Mouse (Mus musculus): Measurements from ENCODE around the gene Pxn. TPM values are rescaled to one million over a fixed set of nuclear protein-coding genes. Genes with fewer than 3 reads are reported as not detected.
A peak's percentile ranks its signal among the peaks of the same experiment; 100 is the strongest.
"Not testable (repeated sequence)": the region's sequence is repeated elsewhere in the genome, so short reads cannot be mapped to it uniquely, and the experiment has no call there.

Gene Pxn
- total RNA-seq, 2 experiments from 2014 or later: 20.8 to 22.1 TPM

DNA sequence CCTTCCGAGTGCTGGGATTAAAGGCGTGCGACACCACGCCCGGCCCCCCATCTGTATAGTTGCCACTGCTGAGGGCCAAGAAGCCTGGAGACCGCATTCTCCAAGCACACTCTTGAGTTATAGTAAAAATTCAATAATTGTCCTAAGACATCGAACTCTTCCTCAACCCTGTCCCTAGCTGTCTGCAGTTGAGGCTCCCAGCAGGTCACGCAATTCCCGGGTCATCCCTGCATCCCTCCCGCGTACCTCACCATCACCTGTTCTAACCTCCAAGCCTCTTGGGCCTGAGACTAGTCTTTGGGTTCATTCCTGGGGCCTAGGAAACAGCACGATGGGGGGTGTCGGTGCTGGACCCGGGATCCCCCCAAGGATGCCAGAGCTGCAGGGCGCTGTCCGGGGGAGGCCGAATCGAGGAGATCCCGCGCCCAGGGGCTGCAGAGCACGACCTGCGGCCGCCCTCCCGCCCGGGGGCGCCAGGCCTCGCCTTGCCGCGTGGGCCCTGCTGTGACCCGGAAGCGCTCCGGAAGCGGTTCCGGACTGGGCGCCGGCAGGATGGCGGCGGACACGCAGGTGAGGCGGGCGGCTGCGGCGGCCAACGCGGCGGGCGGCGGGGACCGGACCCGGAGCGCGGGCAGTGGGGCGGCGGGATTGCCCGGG is 58.4 kb downstream of the Pxn start, which contains the start of gene Gcn1l1:
Gcn1l1 (plus strand) TSS at position 518 of the 657 bp plus-strand sequence.
- peak; percentile 51 to 76 for DNase-seq (ENCODE audit: low spot score in 2 of 2)
- intact Hi-C loops (cut with DNase I): no loop called here

DNA sequence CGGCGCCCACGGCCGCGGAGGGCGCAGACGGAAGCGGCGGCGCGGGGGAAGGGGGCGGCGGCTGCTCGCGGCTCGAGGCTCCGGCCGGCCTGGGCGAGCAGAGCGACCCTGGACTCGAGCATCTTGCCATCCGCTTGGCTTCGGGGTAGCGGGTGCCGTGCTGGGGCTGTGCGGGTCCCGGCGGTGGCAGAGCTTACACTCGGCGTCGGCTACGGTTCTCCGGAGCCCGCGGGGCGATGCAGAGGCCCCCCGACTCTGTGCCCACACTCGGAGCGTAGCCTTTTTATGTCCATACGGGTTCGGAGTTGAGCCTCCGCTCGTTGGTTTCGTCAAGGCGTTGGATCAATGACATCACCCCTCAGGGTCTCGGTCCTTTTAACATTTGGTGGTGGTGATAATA is 58.9 kb downstream of the Pxn start:
- intact Hi-C loops (cut with DNase I): no loop called here
- DNase-seq (ENCODE audit: low spot score in 2 of 2): no peak

DNA sequence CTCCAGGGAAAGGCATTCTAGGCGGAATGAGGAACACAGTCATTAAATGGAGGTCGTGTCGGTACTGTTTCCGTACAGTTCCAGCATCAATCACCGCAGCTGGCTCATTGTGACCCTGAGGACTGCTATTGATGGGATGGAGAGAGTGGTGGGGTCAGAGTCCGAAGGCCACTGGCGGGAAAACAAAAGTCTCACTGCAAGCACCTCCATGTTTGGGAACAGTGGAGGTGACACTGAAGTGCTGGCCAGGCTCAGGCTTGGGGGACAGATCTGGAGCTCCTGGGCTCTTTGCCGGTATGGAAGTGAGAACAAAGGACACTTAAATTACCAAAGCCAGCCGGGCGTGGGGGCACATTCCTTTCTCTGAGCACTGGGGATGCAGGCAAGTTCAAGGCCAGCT is 62.2 kb downstream of the Pxn start:
- intact Hi-C loops (cut with DNase I): no loop called here
- no peak for DNase-seq (ENCODE audit: low spot score in 2 of 2)

DNA sequence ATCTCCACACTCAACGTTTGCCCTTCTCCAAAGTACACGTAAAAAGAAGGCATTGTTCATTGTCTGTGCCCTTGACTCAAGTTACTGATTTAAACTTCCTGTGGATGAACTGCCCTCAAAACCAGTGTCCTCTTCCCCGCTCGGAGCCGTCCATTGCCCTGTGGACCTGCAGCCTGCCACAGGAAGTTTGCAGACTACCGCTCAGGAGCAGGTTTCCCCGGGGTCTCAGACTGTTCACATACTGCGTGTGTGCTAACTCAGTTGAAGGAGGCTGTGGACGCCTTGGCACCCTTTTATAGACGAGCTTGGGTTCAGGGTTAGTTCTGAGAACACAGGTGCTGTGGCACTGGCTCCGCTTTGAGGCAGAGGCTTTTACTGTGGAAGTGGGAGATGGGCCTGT is 62.8 kb downstream of the Pxn start:
- no peak for DNase-seq (ENCODE audit: low spot score in 2 of 2)
- intact Hi-C loops (cut with DNase I): no loop called here

DNA sequence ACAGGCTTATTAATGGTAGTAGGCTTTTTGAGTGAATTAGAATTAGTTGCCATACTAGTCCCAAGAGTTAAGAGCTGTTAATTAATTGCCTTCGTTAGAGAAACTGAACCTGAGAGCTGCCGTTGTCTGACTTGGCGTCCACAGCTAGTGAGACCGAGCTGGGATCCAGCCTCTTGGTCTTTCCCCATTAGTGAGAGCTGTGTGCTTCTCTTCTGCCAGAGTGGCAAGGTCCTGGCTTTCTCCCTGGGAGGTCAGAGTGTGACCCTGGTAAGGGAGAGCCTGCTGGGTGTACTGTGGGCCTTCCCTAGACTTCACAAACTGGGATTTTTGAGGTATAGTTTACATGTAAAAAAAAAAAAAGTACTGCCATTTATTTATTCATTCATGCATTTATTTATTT is 63.2 kb downstream of the Pxn start:
- DNase-seq (ENCODE audit: low spot score in 2 of 2): no peak
- intact Hi-C loops (cut with DNase I): no loop called here

DNA sequence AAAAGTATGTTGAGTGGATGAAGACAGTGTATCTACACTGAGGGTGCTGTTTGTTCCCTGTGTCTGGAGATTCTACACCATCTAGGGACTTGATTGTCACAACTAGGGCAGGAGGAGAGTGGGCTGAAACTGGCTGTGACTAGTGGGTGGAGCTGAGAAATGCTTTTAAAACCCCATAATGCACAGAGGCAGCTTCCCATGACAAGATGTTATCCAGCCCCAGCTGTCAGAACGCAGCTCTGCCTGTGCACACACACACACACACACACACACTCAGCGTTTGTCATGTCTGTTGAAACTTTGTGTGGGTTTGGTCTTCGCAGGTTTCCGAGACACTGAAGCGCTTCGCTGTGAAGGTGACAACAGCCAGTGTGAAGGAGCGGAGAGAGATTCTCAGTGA is 64.6 kb downstream of the Pxn start:
- peak; percentile 75 to 92 for DNase-seq (ENCODE audit: low spot score in 2 of 2)
- intact Hi-C loops (cut with DNase I): no loop called here

DNA sequence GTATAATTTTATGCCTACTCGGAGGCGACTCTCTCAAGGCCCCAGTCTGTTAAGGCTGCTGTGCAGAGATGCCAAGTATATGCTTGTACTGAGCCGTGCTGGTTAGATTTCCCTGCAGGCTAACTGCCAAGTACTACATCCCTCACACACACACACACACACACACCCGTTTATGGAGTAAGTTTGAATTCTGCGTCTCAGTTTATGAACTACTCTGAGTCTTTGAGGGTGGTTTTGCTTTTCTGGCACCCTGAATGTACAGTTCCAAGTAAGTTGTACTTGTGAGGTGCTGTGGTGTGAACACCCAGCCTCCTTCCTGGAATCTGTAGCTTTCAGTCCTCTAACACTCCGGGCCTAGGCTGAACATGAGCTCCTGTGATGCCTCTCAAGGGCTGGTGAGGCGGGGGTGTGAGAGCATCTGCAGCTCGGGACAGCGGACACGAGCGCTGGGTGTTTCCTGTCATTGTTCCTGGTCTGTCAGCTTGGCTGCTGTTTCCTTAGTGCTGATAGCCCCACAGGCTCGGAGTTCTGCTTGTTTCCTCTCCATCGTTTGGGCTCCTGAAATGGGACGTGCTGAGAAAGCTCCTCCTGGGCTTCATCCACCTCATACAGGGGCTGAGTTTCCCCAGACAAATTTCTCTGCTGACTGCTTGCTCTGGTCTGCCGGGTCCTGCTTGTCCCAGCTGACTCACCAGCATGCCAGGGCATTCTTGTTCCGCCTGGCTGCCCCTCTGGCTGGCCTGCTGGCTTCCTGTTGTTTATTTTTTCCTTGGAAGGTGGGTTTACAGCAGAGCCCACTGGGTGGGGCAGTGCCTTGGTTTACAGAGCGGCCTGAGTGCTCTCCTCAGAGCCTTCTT is 66.4 kb downstream of the Pxn start:
- intact Hi-C loops (cut with DNase I): no loop called here
- DNase-seq (ENCODE audit: low spot score in 2 of 2): peak; percentile 50 to 71

DNA sequence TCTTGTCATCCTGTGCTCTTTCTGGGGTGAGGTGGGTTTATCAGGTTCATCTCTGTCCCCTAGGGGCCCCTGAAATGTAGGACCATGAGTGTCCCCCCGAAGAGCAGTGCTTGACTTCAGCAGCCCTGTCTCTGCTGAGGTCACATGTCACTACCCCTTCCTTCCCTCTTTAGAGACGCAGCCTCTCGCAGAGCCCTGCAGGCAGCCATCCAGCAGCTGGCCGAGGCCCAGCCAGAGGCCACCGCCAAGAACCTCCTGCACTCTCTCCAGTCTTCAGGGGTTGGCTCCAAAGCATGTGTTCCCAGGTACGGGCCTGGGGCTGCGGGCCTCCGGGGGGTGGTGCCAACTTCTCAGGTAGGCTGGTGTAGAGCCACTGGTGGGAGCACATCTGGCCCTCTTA is 68.5 kb downstream of the Pxn start:
- intact Hi-C loops (cut with DNase I): no loop called here
- DNase-seq (ENCODE audit: low spot score in 2 of 2): peak in 1 of 2 experiments; percentile 48

DNA sequence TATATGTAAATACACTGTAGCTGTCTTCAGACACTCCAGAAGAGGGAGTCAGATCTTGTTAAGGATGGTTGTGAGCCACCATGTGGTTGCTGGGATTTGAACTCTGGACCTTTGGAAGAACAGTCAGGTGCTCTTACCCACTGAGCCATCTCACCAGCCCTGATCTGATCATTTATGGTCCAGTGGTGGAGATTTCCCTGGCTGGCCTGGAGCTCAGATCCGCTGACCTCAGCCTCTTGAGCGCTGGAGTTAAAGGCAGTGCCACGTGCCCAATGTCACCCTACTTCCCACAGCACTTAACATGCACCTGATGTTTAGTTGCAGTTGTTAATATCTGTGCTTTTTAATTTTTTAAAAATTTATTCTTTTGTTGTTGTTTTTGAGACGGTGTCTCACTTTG is 71.2 kb downstream of the Pxn start:
- intact Hi-C loops (cut with DNase I); DNase-seq (ENCODE audit: low spot score in 2 of 2): not testable (repeated sequence)

DNA sequence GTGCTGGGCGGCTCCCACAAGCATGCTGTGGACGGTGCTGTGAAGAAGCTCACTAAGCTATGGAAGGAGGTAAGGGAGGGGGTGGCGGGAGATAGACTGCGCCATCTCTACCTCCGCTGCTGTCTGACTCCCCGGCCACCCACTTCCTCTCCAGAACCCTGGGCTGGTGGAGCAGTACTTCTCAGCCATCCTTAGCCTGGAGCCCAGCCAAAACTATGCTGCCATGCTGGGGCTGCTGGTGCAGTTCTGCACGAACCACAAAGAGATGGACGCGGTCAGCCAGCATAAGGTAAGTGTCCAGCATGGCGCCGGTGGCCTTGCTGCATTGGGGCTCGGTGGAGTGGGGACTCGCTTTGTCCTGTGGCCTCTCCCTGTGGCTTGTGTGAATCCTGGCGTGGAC is 72.4 kb downstream of the Pxn start:
- DNase-seq (ENCODE audit: low spot score in 2 of 2): no peak
- intact Hi-C loops (cut with DNase I): no loop called here

DNA sequence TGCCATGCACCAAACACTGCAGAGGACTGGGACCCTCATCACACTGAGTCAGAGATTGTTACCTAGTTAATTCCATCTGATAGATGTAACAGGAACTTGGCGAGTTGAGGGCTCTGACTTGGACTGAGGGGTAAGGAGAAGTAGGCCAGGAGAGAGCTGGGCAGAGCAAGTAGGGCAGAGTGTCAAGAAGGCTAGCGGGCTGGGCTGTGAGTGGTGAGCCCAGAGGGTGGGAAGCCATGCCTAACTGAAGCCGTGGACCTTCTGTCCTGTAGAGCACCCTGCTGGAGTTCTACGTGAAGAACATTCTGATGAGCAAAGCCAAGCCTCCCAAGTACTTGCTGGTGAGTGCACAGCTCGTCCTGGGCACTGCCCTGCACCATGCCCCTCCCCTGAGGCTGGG is 72.9 kb downstream of the Pxn start:
- peak in 1 of 2 experiments; percentile 14 for DNase-seq (ENCODE audit: low spot score in 2 of 2)
- intact Hi-C loops (cut with DNase I): no loop called here

DNA sequence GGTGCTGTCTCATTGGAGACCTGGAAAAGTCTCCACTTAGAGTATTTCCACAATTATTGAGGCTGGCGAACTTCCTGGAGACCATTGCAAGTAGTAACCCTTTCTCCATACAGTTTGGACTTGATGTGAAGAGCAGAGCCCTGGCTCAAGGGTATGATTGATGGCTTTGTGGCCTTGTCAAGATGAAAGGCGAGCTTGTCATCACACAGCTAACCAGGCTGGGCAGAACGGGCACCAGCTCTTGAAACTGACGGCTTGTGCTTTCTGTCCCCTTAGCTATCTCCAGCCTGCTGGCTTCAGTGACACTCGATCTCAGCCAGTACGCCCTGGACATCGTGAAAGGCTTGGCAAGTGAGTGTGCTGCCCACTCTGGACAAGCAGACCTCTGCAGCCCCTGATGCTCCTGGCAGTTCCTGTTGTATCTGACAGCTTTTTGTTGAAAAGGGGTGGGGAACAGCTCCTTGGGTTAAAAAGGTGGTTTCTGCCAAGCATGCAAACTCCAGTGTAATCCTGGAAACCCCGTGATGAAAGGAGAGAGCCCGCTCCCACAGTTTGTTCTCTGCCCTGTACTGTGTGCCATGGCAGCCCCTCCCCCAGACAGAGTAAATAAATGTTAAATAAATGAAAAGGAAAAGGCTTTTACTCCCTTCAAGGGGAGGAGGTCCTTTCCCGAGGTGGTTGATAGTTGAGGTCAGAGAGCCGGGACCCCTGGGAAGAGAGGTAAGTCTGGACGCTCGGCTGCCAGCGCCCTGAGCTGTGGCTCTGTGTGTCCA is 73.9 kb downstream of the Pxn start:
- no peak for DNase-seq (ENCODE audit: low spot score in 2 of 2)
- intact Hi-C loops (cut with DNase I): no loop called here

DNA sequence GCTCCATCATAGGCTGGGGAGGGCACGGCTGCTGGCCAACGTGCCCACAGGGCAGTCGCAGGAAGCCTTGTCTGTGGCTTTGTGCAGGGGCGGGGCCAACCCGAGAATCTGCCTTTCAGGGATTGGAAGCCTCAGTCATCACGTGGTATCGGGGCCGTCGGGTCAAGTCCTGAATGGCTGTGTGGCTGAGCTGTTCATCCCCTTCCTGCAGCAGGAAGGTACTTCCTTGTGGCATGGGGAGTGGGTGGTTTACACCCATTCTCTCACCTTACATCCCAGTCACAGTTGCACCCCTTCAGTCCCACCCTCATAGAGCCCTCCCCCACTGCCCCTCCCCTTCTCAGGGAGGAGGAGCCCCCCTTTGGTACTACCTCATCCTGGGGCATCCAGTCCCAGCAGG is 75.2 kb downstream of the Pxn start:
- intact Hi-C loops (cut with DNase I): no loop called here
- no peak for DNase-seq (ENCODE audit: low spot score in 2 of 2)

DNA sequence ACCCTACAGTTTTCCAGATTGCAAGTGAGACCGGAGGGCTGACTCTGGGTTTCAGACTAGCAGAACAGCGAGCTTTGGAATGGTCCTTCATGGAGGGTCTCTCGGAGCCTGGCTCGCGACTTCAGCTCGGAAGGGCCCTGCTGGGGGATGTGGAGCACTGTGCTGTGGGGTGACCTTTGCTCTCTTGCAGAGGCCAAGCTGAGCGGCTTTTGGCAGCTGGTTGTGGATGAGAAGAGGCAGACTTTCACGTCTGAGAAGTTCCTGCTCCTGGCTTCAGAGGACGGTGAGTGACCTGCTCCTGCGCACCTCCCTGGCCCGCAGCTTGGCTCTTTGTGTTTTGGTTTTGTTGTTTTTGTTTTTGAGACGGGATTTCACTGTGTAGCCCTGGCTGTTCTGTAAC is 79.1 kb downstream of the Pxn start:
- no peak for DNase-seq (ENCODE audit: low spot score in 2 of 2)
- intact Hi-C loops (cut with DNase I): no loop called here

DNA sequence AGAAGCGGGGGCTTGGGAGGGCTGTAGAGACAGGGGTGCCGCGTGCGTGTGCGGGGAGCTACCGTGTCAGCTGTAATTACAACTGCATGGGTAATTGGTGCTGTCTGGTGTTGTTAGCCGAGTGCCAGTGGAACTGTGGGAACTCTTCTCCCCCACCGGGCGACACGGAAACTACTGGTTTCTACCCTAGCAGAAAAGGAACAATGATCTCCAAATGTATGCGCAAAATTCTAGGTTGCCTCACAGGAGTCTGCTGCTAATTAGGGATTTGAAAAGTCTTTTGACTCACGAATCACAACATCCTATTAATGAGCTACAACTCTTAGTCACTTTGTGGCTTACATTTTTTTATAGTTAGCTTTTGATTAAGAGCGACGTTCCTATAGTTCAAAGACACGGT is 79.7 kb downstream of the Pxn start:
- DNase-seq (ENCODE audit: low spot score in 2 of 2): peak in 1 of 2 experiments; percentile 56
- intact Hi-C loops (cut with DNase I): no loop called here

DNA sequence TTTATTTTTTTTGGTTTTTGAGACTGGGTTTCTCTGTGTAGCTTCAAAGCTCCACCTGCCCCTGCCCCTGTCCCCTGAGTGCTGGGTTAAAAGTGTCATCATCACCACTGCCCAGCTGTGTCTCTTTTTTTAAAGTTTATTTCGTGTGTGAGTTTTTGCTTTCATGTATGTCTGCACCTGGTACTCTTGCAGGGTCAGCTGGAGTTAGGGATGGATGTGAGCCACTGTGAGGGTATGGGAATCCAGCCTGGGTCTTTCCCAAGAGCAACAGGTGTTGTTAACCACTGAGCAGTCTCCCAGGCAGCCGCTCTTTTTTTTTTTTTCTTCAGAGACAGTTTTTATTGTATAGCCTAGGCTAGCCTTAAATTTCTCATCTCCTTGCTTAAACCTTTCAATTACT is 80.3 kb downstream of the Pxn start:
- DNase-seq (ENCODE audit: low spot score in 2 of 2): no peak
- intact Hi-C loops (cut with DNase I): no loop called here

DNA sequence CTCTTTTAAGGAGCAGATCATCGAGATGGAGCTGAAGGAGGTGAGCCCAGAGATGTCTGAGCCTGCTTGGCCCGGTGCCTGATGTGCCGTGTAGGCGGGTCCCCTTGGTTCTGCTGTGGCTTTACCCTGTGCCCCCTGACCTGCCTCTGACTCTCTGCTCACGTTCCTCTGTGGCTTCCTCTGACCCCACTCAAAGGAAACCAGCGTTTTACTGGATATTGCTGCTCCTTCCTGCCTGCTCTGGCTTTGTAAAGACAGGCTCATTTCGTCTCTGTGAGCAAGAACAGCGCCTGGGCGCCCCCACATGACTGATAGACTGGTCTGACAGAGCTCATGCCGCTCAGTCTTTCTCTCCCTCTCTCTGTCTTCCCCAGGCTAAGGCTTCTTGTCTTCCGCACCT is 84.6 kb downstream of the Pxn start:
- intact Hi-C loops (cut with DNase I): no loop called here
- DNase-seq (ENCODE audit: low spot score in 2 of 2): no peak

DNA sequence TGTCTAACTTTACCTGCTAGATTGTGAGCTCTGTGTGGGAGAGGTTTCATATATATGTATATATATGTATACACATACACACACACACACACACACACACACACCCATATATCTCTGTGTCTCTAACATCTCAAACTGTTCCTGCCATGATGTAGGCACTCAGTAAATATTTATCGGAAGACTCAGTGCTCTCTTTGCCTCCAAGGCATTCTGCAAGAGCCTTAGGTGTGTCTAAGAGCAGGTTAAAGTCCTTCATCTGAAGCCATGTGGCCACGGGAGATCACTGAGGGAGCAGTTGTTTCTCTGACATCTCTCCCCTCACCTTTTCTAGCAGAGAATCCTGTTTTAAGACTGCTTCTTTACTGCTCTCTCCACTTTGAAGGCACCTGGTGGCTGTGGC is 85.0 kb downstream of the Pxn start:
- intact Hi-C loops (cut with DNase I): no loop called here
- DNase-seq (ENCODE audit: low spot score in 2 of 2): no peak

DNA sequence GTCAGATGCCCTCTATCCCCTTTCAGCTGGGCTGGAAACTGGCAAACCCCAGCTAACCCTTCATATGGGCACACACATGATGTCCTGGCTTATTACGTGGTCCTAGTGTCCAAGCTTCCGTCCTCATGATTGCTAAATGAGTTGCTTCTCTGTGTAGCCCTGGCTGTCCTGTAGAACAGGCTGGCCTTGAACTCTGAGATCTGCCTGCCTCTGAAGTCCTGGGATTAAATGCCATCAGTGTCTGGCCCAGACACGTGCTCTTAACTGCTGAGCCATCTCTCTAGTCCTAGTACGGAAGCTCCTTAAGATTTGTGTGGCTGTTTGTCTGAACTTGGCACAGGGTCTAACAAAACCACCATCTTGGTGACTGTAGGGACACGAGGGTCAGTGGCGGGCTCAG is 97.1 kb downstream of the Pxn start:
- DNase-seq (ENCODE audit: low spot score in 2 of 2): no peak
- intact Hi-C loops (cut with DNase I): no loop called here

All from left cerebral cortex, postnatal 14 days (tissue).